Mouse (Mus musculus) CD8-positive naive resting alpha-beta T cell, adult 57 days (primary cell): Measurements from ENCODE around the gene Noxred1. TPM values are rescaled to one million over a fixed set of nuclear protein-coding genes. Genes with fewer than 3 reads are reported as not detected.

Experiments
- total RNA-seq: library from RNA; stranded (reverse); gene quantifications from one replicate; pipeline ENCODE4 v1.2.4, GENCODE M21; 2023

Noxred1 gene
- 0.77 TPM for total RNA-seq

DNA sequence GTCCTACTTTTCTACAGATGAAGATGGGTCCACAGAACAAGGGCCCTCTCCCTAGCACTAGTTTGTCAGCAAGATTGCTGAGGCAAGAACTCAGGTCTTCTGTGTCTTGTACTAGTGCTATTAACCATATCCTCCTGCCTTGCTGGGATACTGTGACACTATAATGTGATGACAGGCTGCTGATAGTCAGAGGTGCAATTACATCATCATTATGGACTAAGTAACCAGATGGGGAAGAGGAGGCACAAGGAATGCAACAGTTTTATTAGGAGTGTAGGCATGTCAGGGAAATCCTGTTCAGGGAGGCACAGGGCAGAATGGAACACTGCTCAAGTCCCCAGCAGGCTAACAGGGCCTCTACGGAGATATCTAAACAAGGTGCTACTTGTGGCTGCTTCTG lies at the start of gene Noxred1:
Gene Noxred1 (minus strand): TSS at position 101 of the 400 bp plus-strand sequence.

DNA sequence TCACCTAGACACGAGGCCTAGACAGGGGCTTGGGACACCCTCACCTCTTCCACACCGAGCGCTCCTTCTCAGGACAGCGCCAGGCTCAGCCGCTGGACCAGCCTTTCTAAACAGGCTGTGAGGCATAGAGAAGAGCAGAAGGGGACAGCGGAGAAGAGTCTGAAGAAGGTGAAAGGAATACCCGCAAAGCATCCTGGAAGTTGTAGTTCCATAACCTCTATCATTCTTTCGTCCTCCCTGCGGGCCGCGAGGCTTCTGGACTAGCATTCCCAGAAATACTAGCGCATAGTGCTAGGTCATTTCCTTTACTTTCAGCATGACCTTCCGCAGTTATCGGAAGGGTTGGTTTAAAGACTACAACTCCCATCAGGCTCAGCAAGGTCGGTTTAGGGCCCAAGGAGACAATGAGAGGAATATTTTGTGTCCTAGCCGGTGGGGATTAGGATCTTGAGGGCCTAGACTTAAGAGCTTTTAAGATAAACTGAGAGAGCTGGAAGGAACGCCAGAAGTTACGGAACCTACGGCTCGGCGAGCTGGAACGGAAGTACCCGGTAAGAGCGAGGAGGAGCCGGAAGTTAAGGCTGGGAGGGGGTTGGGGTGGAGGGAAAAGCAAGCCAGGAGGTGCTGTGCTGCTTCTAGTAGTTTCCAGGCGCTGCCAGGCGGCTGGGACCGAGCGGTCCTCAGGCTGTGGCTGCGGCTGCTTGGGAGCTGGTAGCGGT lies 27.7 kb upstream of the Noxred1 start, which contains the start of the genes Vipas39 and Ahsa1:
Gene Vipas39 (minus strand): TSS at position 149 of the 719 bp plus-strand sequence.
Gene Ahsa1 (plus strand): TSS at position 372 of the 719 bp plus-strand sequence.

DNA sequence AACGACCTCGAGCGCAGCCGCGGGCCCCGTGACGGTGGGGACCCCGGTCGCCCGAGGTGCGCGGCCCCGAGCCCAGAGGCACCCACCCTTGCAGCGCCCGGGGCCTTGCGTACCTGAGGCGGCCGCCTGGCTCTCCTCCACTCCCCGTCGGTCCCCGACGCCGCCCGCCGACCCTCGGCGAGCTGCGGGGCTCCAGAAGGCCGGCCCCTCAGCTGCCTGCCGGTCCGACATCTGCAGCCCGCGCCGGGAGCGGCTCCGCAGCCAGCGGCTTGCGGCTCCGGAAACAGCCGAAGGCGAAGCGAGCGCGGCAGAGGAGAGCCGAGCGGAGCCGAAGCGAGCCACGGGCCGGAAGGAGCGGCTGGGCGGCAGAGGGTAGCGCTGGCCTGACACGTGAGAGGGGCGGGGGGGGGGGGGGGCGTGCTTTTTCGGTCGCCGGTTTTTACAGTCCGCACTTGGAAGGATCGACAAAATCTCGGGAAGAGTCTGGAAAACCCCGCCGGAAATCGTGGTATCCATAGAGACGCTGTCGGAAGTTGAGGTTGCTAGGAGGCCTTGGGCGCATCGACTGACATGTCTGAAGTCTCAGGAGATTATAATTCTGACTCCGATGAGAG lies 38.5 kb downstream of the Noxred1 start, which contains the start of gene Tmed8:
Gene Tmed8 (minus strand): TSS at position 482 of the 614 bp plus-strand sequence.

DNA sequence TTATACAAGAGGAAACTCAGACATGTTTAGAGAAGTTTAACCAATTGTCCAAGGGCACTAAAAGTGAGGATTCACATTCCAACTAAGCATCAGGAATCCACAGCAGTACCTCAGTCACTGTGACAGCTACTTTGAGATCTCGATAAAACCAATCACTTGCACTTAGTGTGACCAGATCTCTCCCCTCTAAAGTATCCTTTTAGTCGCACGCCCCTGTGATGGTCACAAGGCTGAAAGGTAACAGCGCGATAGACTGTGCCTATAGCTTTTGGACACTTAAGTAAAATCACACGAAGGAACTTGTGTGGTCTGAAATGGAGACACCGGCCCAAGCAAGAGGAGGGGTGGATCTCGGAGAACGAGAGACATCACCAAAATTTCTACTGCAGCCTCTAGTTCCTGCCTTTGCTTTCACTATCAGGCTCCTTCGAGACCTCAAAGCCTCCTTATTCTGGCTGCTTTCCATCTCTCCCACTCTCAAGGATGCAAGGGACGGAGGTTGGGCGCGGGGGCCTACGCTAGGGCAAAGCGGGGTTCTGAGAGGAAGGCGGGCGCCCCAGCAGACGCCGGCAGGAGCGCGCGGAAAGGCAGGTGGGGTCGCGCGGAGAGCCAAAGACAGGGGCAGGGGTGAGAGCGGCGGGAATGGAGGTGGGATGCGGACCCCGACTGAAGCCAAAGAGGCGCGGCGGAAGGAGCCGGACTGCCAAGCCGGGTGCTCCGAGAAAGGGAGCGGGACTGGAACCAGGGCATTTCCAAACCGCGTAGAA lies 39.1 kb downstream of the Noxred1 start, which contains the start of gene Samd15:
Gene Samd15 (plus strand): TSS at position 518 of the 767 bp plus-strand sequence.

Other genes with a start within 250 kb of the Noxred1 start
- gene Zdhhc22, start 248.3 kb downstream of the Noxred1 start, total RNA-seq = not detected
- gene Tmem63c, start 217.4 kb downstream of the Noxred1 start, total RNA-seq = not detected
- gene Ngb, start 136.2 kb downstream of the Noxred1 start, total RNA-seq = 0.43 TPM
- gene Gstz1, start 91.6 kb downstream of the Noxred1 start, total RNA-seq = 12.2 TPM
- 5.2 TPM for gene Pomt2, start 90.8 kb downstream of the Noxred1 start, total RNA-seq
- gene Samd15, start 39.0 kb downstream of the Noxred1 start, total RNA-seq = not detected
- 15.0 TPM for gene Tmed8, start 38.3 kb downstream of the Noxred1 start, total RNA-seq
- 26.4 TPM for gene Vipas39, start 27.5 kb upstream of the Noxred1 start, total RNA-seq
- gene Ahsa1, start 27.7 kb upstream of the Noxred1 start, total RNA-seq = 108 TPM
- gene Ism2, start 61.0 kb upstream of the Noxred1 start, total RNA-seq = not detected
- 75.9 TPM for gene Sptlc2, start 149.6 kb upstream of the Noxred1 start, total RNA-seq
- 31.4 TPM for gene Slirp, start 205.2 kb upstream of the Noxred1 start, total RNA-seq
- gene Alkbh1, start 205.3 kb upstream of the Noxred1 start, total RNA-seq = 85.4 TPM
- gene Snw1, start 233.5 kb upstream of the Noxred1 start, total RNA-seq = 94.0 TPM